Mouse (Mus musculus) B cell, adult 2 months (primary cell): ENCODE measurements around the gene 2010003K11Rik.
"Not testable (repeated sequence)": the region's sequence is repeated elsewhere in the genome, so short reads cannot be mapped to it uniquely, and the experiment has no call there.

Experiments used
- DNase-seq, 2 experiments: peaks; one replicate each; pipeline ENCODE4 v3.0.0; 2022

The 2010003K11Rik gene

DNA sequence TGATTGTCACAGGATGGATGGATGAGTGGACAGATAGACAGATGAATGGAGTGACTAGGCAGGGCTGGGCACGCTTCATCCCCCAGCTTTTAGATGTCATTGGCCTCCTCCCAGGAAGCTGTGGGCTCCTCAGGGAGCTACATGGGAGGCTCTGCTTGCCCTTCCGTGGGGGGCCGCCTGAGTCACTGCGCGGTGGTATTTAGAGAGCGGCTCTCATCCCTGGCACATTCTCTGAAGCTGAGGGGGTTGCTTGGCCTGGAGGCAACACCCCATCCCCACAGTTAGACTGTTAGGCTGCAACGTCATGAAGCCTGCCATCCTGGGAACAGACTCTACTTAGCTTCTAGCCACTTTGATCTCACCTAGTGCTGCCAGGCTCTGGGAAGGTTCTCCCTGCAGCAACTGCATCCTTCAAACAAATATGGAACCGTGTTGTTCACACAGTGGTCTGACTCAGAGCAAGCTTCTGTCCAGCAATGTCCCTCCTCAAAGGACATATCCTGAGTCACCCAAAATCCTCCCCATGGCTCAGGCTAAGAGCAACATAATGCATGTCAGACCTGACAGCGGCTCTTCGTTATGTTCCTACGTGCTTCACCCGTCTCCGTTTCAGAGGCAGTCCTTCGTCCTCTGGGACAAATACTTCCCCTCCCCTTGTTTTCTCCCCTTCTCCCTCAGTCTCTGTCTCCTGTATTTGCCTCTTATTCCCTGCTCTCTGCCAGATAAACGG is 43.1 kb downstream of the 2010003K11Rik start:
- DNase-seq: no peak

DNA sequence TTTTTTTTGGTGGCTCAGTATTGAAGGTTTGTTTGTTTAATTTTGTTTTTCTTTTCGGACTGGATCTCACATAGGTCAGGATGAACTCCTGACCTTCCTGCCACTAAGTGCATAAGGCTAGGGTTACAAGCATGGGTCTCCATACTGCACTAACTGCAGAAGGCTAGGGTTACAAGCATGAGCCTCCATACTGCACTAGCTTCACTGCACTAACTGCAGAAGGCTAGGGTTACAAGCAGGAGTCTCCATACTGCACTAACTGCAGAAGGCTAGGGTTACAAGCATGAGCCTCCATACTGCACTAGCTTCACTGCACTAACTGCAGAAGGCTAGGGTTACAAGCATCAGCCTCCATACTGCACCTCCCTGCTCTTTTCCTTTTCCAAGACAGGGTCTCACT is 44.3 kb downstream of the 2010003K11Rik start:
- DNase-seq: not testable (repeated sequence)

DNA sequence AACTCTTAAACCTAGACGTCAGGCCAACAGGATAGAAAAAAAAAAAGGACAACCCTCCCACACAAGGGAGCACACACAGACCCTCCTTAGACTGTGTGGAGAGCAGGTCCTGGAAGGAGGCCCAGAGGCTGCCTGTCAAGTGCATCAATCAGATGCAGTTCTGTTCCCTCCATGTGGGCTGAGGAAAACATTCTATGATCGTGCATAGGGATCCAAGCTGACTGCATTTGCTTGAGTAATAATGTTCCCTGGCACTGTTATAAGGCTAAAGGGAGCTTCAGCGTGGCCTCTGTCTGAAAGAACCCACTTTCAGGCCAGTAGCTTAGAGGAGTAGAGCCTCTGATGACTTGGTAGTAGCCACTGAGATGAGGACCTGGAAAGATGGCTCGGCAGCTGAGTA is 45.9 kb downstream of the 2010003K11Rik start:
- no peak for DNase-seq

DNA sequence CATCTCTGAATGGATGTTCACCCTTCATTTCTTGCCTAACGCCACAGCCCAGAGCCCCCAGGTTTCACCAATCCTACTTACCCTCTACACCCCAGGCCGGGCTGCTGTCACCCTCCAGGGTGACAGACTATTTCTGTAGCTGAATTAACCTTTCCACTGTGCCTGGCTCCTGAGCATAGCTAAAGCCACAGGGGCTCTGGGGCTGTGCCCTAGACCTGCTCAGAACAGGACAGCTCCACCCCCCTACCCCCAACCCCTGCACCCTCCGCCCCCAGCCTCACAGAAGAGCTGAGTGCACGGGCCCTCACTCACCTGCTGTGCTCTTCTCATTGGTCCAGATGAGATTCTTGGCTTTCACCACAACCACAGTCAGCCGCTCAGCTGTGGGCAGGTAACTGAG is 46.4 kb downstream of the 2010003K11Rik start:
- no peak for DNase-seq

DNA sequence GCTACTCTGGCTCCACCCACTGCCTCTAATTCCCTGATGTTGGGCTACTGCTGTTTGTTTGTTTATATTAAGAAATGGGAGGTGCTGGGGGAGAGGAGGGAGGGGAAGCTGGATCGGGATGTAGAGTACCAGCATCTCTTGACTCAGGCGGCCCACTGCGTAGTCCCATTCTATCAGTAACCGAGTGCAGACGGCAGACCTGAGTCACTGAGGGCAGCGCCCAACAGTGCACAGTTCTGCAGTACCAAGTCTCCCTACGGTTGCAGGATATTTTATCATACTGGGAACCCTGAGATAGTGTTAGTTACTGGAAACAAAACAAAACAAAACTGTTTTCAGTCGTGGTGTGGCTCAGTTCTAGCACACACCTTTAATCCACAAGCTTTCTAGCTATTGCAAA is 47.3 kb downstream of the 2010003K11Rik start:
- no peak for DNase-seq

DNA sequence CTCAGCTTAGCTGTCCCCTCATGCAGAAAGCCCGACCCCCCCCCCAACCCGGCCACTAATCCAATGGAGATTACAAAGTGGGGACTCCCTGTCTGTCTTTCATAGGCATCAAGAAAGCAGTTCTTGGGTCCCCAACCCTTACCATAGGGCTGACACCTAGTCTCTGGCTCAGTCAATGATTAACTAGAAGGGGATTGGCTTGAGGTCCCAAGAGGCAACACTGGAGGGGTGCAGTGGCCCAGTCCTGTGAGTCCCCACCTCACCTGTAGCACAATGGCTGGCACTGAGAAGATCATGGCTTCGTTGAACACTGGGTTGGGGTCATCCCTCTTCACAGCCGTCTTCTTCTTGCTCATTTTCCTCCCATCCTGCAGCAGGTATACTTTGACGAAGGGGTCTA is 47.7 kb downstream of the 2010003K11Rik start:
- no peak for DNase-seq

DNA sequence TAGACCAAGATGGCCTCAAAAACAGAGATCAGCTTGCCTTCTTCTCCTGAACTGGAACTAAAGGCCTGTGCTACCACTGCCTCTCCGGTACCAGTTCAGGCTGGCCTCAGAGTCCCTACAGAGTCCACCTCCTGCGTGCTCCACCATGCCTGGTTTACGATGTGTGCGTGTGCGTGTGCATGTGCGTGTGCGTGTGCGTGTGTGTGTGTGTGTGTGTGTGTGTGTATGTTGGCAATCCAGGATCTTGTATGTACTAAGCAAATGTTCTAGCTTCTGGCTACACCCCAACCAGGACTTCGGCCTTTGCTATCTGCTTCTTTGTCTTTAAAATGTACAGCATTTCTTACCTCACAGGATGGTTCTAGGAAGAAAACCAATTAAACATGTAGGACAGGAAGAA is 49.2 kb downstream of the 2010003K11Rik start:
- no peak for DNase-seq

DNA sequence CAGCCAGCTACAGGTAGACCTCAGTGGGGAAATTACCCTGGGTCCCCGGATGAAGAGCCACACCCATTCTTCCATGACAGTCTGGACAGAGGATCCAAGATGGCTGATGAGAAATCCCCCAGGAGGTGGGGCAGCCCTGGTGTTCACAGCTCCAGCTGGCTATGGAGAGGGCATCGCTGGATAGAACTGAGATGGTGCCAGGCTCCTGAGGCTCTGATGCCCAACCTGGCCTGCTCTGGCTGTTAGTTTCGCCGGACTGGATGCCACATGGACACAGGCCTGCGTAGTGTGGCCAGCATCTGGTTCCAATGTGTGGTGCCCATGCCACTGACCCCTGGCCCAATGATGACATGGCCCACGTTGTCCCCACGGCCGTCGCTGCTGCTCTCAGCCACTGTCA is 50.9 kb downstream of the 2010003K11Rik start:
- DNase-seq: no peak
